Mouse (Mus musculus) liver, adult 2 months (tissue): ENCODE data around the gene Ctu1. TPM values are rescaled to one million over a fixed set of nuclear protein-coding genes. Genes with fewer than 3 reads are reported as not detected.
A peak's percentile ranks its signal among the peaks of the same experiment; 100 is the strongest.

Experiments used
- DNase-seq: peaks from one replicate; pipeline ENCODE4 v3.0.0-alpha.2; 2011; ENCODE audit warnings: low read depth, low spot score; ENCODE audit errors: extremely low read depth
- H3K27ac ChIP-seq: fragments of 200-500 bp; replicated peaks from 2 replicates; pipeline ENCODE4 v1.5.1; 2012; ENCODE audit warnings: low read depth, mild to moderate bottlenecking, control low read depth, inconsistent platforms, low read length; ENCODE audit not compliant: insufficient read depth
- H3K27me3 ChIP-seq: fragments of 200-500 bp; 2 replicates; pipeline ENCODE4 v1.6.1; 2012; ENCODE audit warnings: mild to moderate bottlenecking, moderate library complexity, low read length, inconsistent platforms; ENCODE audit not compliant: control insufficient read depth, insufficient read depth
- H3K36me3 ChIP-seq: fragments of 200-500 bp; 2 replicates; pipeline ENCODE4 v1.6.1; 2012; ENCODE audit warnings: low read length, inconsistent platforms; ENCODE audit not compliant: control insufficient read depth, insufficient read depth
- H3K4me1 ChIP-seq: fragments of 200-500 bp; 2 replicates; pipeline ENCODE4 v1.6.1; 2011; ENCODE audit warnings: low read length; ENCODE audit not compliant: control insufficient read depth, insufficient read depth
- H3K4me3 ChIP-seq: fragments of 200-500 bp; 2 replicates; pipeline ENCODE4 v1.5.1; 2011; ENCODE audit warnings: low read depth, mild to moderate bottlenecking, control low read depth, low read length, moderate library complexity; ENCODE audit not compliant: insufficient read depth
- H3K79me2 ChIP-seq: fragments of 200-500 bp; 2 replicates; pipeline ENCODE4 v1.6.1; 2012; ENCODE audit warnings: inconsistent platforms, mild to moderate bottlenecking, low read length, moderate library complexity; ENCODE audit not compliant: control insufficient read depth, insufficient read depth
- H3K9ac ChIP-seq: fragments of 200-500 bp; 2 replicates; pipeline ENCODE4 v1.6.1; 2012; ENCODE audit warnings: low read depth, mild to moderate bottlenecking, control low read depth, inconsistent platforms, low read length
- CTCF ChIP-seq: fragments of 200-500 bp; IDR thresholded peaks from 2 replicates; pipeline ENCODE4 v1.5.1; 2011; ENCODE audit warnings: low read depth, low read length, control low read depth
- POLR2A ChIP-seq: fragments of 200-500 bp; IDR thresholded peaks from 2 replicates; pipeline ENCODE4 v1.6.1; 2011; ENCODE audit warnings: low read length, control low read depth; ENCODE audit not compliant: insufficient read depth; ENCODE audit errors: extremely low read depth
- WGBS: fragments of 180-500 bp; shearing (Covaris S2); methylation state at CpG from one replicate; pipeline ENCODE4 v1.1.7; 2018; 5-methylcytosine and 5-hydroxymethylcytosine counted together
- polyA plus RNA-seq: library from polyadenylated mRNA; depleted of rRNA; stranded (reverse); fragments of >200 nt; gene quantifications from 2 replicates; pipeline ENCODE4 v1.2.3, GENCODE M21; 2012; rRNA removed
- total RNA-seq: library from RNA; depleted of rRNA; stranded (reverse); fragments of >200 nt; gene quantifications from 2 replicates; pipeline ENCODE4 v1.2.3, GENCODE M21; 2014; rRNA removed

Gene Ctu1
- total RNA-seq (2.4 and 3.2 TPM in 2 replicates), polyA plus RNA-seq (5.1 and 5.8 TPM in 2 replicates)

GRCm38 (mm10) chr7:43671809-43672580 is at the start of gene Ctu1:
Gene Ctu1, plus strand, starts transcription at chr7:43672016.
- Histone ChIP-seq H3K4me1 (peaks cover 7% of the 10 kb centered on the region), H3K27ac (peak within 1 kb of the TSS; percentile 45), H3K36me3 (peaks cover 3% of the 10 kb centered on the region; the same call in 1 of the 2 replicates), H3K79me2 (no peaks in the 10 kb centered on the region; the same call in 1 of the 2 replicates), H3K4me3 (peak within 1 kb of the TSS; percentile 52), H3K9ac (peak within 1 kb of the TSS; percentile 66), H3K27me3 (no peaks in the 10 kb centered on the region)
- TF ChIP-seq CTCF (no peak), POLR2A (0 out of 2 replicates have a peak, but pooled peaks have one; percentile 12)
- DNase-seq = peak; percentile 98
- WGBS = under 1% methylated on average over 26 of the region's 26 CpGs

- Histone ChIP-seq H3K9ac (no peak overlapping the region), H3K4me3 (no peak overlapping the region), H3K4me1 (no peaks in the 10 kb centered on the region; the same call in 1 of the 2 replicates), H3K27ac (no peak overlapping the region), H3K36me3 (no peaks in the 10 kb centered on the region), H3K79me2 (no peaks in the 10 kb centered on the region), H3K27me3 (no peaks in the 10 kb centered on the region)
- no peak for DNase-seq
- WGBS = 79% methylated on average over 7 of the region's 7 CpGs
- TF ChIP-seq CTCF = no peak
- TF ChIP-seq POLR2A = no peak
Observed at GRCm38 (mm10) chr7:43622927-43623326, 48.9 kb upstream of the Ctu1 start.

- Histone ChIP-seq H3K4me3 (no peak overlapping the region), H3K4me1 (no peaks in the 10 kb centered on the region; the same call in 1 of the 2 replicates), H3K9ac (no peak overlapping the region), H3K79me2 (no peaks in the 10 kb centered on the region), H3K27me3 (no peaks in the 10 kb centered on the region), H3K36me3 (no peaks in the 10 kb centered on the region), H3K27ac (no peak overlapping the region)
- no peak for DNase-seq
- TF ChIP-seq CTCF (no peak), POLR2A (no peak)
- 27% methylated on average over 10 of the region's 10 CpGs for WGBS
Observed at GRCm38 (mm10) chr7:43623819-43624218, 48.0 kb upstream of the Ctu1 start.

GRCm38 (mm10) chr7:43625065-43625464 is 46.8 kb upstream of the Ctu1 start:
- TF ChIP-seq POLR2A (no peak), CTCF (no peak)
- no peak overlapping the region for H3K9ac ChIP-seq
- H3K4me3 ChIP-seq = no peak overlapping the region
- H3K27ac ChIP-seq = no peak overlapping the region
- H3K4me1 ChIP-seq = no peaks in the 10 kb centered on the region; the same call in 1 of the 2 replicates
- H3K27me3 ChIP-seq = no peaks in the 10 kb centered on the region
- H3K79me2 ChIP-seq = no peaks in the 10 kb centered on the region
- no peak for DNase-seq
- H3K36me3 ChIP-seq = no peaks in the 10 kb centered on the region
- 90% methylated on average over 3 of the region's 3 CpGs for WGBS

- Histone ChIP-seq H3K4me3 (no peak overlapping the region), H3K27me3 (no peaks in the 10 kb centered on the region), H3K4me1 (no peaks in the 10 kb centered on the region; the same call in 1 of the 2 replicates), H3K79me2 (no peaks in the 10 kb centered on the region), H3K27ac (no peak overlapping the region), H3K36me3 (no peaks in the 10 kb centered on the region), H3K9ac (no peak overlapping the region)
- 73% methylated on average over 8 of the region's 8 CpGs for WGBS
- TF ChIP-seq CTCF (no peak), POLR2A (no peak)
- DNase-seq = no peak
Observed at GRCm38 (mm10) chr7:43625794-43626422, 45.9 kb upstream of the Ctu1 start.
